Mouse (Mus musculus): Measurements from ENCODE around the gene Vmn1r173.
"Not testable (repeated sequence)": the region's sequence is repeated elsewhere in the genome, so short reads cannot be mapped to it uniquely, and the experiment has no call there.

Gene Vmn1r173

DNA sequence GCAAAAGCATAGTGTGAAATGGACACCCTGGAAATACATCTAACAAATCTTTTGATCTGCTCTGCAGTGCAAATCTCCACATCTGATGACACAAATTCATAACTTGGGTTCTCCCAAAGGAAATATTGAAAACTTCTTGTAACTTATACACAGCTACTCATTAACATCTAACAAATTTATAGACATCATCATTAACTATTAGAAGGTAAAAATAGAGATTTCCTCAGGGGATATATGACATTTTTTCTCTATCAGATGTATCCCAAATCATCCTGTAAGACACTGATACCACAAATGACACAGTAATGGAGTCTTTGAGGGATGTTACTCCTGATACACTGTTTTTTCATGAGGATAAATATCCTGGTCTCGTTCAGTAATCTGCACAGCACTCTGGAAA, at the start of gene Vmn1r173:
TSS of gene Vmn1r173 (plus strand) at position 301 of the 400 bp plus-strand sequence.
- DNase-seq: not testable (repeated sequence)

DNA sequence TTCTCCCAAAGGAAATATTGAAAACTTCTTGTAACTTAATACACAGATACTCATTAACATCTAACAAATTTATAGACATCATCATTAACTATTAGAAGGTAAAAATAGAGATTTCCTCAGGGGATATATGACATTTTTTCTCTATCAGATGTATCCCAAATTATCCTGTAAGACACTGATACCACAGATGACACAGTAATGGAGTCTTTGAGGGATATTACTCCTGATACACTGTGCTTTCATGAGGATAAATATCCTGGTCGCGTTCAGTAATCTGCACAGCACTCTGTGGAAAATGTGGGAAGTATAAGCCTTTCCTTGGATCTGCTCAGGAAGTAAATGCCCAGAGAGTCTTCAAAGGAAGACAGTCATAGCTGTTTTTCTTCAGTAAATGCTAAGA, 42.5 kb upstream of the Vmn1r173 start, which contains the start of gene Vmn1r172:
TSS of gene Vmn1r172 (plus strand) at position 301 of the 400 bp plus-strand sequence.
- no peak for DNase-seq

DNA sequence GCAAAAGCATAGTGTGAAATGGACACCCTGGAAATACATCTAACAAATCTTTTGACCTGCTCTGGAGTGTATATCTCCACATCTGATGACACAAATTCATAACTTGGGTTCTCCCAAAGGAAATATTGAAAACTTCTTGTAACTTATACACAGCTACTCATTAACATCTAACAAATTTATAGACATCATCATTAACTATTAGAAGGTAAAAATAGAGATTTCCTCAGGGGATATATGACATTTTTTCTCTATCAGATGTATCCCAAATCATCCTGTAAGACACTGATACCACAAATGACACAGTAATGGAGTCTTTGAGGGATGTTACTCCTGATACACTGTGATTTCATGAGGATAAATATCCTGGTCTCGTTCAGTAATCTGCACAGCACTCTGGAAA, 51.5 kb downstream of the Vmn1r173 start, which contains the start of gene Vmn1r174:
TSS of gene Vmn1r174 (plus strand) at position 301 of the 400 bp plus-strand sequence.
- not testable (repeated sequence) for DNase-seq

Measured in spleen, adult 18-20 months (tissue).